Mouse (Mus musculus): ENCODE measurements at regions not wholly inside any gene's neighbourhood (a gene's known extent, or its start where the extent isn't known, plus 50 kb on each side); places are given as distances from the start of the nearest gene placed in this dataset.
"Not testable (repeated sequence)": the region's sequence is repeated elsewhere in the genome, so short reads cannot be mapped to it uniquely, and the experiment has no call there.

DNA sequence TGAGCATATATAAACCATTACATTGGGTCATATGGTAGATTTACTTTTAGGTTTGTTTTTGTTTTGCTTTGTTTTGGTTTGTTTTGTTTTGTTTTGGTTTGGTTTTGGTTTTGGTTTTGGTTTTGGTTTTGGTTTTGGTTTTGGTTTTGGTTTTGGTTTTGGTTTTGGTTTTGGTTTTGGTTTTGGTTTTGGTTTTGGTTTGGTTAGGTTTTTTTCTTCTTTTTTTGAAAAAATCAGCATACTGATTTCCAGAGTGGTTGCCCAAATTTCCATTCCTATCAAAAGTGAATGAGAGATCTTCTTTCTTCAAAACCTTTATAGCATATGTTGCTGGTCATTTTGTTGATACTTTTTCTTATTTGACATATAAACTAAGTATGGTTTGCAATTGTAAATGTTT, 444.0 kb downstream of the Arl4a start:
- not testable (repeated sequence) for TF ChIP-seq CTCF (conservative IDR thresholded peaks at IDR 0.05; ENCODE audit: insufficient read depth, insufficient read length, low read depth, low read length); POLR2A (IDR thresholded peaks at IDR 0.05; ENCODE audit: low read depth, low read length)
